Mouse (Mus musculus): ENCODE results near the gene Pex5l. TPM values are rescaled to one million over a fixed set of nuclear protein-coding genes. Genes with fewer than 3 reads are reported as not detected.

The Pex5l gene
- polyA plus RNA-seq, 1 experiment from 2014 or later, result not detected

GRCm38 (mm10) chr3:32905850-32906779, 236.9 kb downstream of the Pex5l start:
- Histone ChIP-seq H3K27ac (no peak overlapping the region), H3K36me3 (no peaks in the 10 kb centered on the region), H3K4me3 (no peak overlapping the region), H3K9me3 (replicated peaks) (no peaks in the 10 kb centered on the region), H3K9ac (no peak overlapping the region), H3K4me2 (no peak overlapping the region), H3K4me1 (no peaks in the 10 kb centered on the region), H3K27me3 (replicated peaks) (no peaks in the 10 kb centered on the region)
- 63% methylated on average over 8 of the region's 8 CpGs for WGBS (ENCODE audit: insufficient replicate concordance)
- ATAC-seq, result no peak

- Histone ChIP-seq H3K36me3 (no peaks in the 10 kb centered on the region), H3K27ac (no peak overlapping the region), H3K4me1 (no peaks in the 10 kb centered on the region), H3K4me3 (no peak overlapping the region), H3K4me2 (no peak overlapping the region), H3K9me3 (replicated peaks) (no peaks in the 10 kb centered on the region), H3K9ac (no peak overlapping the region), H3K27me3 (replicated peaks) (no peaks in the 10 kb centered on the region)
- no peak for ATAC-seq
- WGBS (ENCODE audit: insufficient replicate concordance), result 55% methylated on average over 1 of the region's 1 CpGs
Measured at GRCm38 (mm10) chr3:32904599-32904998, 238.4 kb downstream of the Pex5l start.

- Histone ChIP-seq H3K4me3 (no peak overlapping the region), H3K27ac (no peak overlapping the region), H3K9ac (no peak overlapping the region), H3K4me2 (no peak overlapping the region), H3K36me3 (no peaks in the 10 kb centered on the region), H3K27me3 (replicated peaks) (no peaks in the 10 kb centered on the region), H3K9me3 (replicated peaks) (no peaks in the 10 kb centered on the region), H3K4me1 (no peaks in the 10 kb centered on the region)
- WGBS (ENCODE audit: insufficient replicate concordance), result 49% methylated on average over 4 of the region's 4 CpGs
- no peak for ATAC-seq
Measured at GRCm38 (mm10) chr3:32903462-32903861, 239.6 kb downstream of the Pex5l start.
